Mouse (Mus musculus) cerebellum, adult 2 months (tissue): ENCODE results near the gene Als2cl.

Experiments
- CTCF ChIP-seq: fragments of 200-500 bp; IDR thresholded peaks from 2 replicates; pipeline ENCODE4 v1.5.1; 2011; ENCODE audit warnings: low read depth, mild to moderate bottlenecking, control low read depth, low read length, moderate library complexity, borderline replicate concordance; ENCODE audit not compliant: insufficient read depth
- POLR2A ChIP-seq: fragments of 200-500 bp; IDR thresholded peaks from 2 replicates; pipeline ENCODE4 v1.6.1; 2011; ENCODE audit warnings: low read length, control low read depth, borderline replicate concordance; ENCODE audit not compliant: insufficient read depth

GRCm38 (mm10) chr9:110888935-110889334 is 9.3 kb downstream of the Als2cl start:
- TF ChIP-seq CTCF (no peak), POLR2A (no peak)
